Mouse (Mus musculus) olfactory bulb, adult 2 months (tissue): ENCODE data around the gene Chn2.

ENCODE experiments used
- CTCF ChIP-seq: fragments of 200-500 bp; IDR thresholded peaks from 2 replicates; pipeline ENCODE4 v1.5.1; 2012; ENCODE audit warnings: low read depth, mild to moderate bottlenecking, low read length, moderate library complexity; ENCODE audit not compliant: insufficient read depth
- POLR2A ChIP-seq: fragments of 200-500 bp; IDR thresholded peaks from 2 replicates; pipeline ENCODE4 v1.6.1; 2012; ENCODE audit warnings: mild to moderate bottlenecking, low read depth, low read length, moderate library complexity; ENCODE audit not compliant: insufficient read depth

DNA sequence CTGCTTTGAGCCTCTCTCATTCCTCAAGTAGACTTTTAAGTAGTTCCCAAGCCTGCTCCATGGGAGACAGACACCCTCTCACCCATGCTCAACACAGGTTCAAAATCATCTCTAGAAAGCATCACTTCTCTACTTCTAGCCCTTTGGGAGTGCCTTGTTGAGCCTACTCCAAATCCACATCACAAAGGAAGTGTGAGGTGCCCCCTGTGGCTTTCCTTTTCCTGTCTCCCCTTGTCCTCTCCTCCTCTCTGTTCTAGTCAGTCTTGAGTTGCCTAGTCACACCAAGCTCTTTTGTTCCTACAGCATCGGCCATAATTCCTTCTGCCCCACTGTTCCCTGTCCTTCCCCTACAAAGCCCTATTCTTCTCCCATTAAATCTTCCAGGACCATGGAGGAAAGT lies 243.9 kb downstream of the Chn2 start:
- TF ChIP-seq POLR2A (no peak), CTCF (no peak)
